Mouse (Mus musculus): ENCODE results near the gene Usp37. TPM values are rescaled to one million over a fixed set of nuclear protein-coding genes. Genes with fewer than 3 reads are reported as not detected.
"Not testable (repeated sequence)": the region's sequence is repeated elsewhere in the genome, so short reads cannot be mapped to it uniquely, and the experiment has no call there.

The Usp37 gene
- polyA plus RNA-seq, 1 experiment from 2014 or later: 31.0 TPM

GRCm38 (mm10) chr1:74524746-74525145 is 19.3 kb downstream of the Usp37 start:
- no peak for ATAC-seq (ENCODE audit: borderline replicate concordance, extremely low read depth, low FRiP score, low TSS enrichment)
- Histone ChIP-seq H3K4me3 (no peak overlapping the region), H3K27ac (no peak overlapping the region), H3K36me3 (peaks cover 88% of the 10 kb centered on the region), H3K4me1 (no peaks in the 10 kb centered on the region), H3K4me2 (no peak overlapping the region), H3K9me3 (no peaks in the 10 kb centered on the region), H3K9ac (no peak overlapping the region), H3K27me3 (no peaks in the 10 kb centered on the region)
- WGBS: 88% methylated on average over 4 of the region's 4 CpGs

- Histone ChIP-seq H3K36me3 (peaks cover 63% of the 10 kb centered on the region), H3K9me3 (no peaks in the 10 kb centered on the region)
- ATAC-seq (ENCODE audit: borderline replicate concordance, extremely low read depth, low FRiP score, low TSS enrichment): no peak
Observed at GRCm38 (mm10) chr1:74519875-74520274, 24.2 kb downstream of the Usp37 start.

GRCm38 (mm10) chr1:74512999-74513398 is 31.1 kb downstream of the Usp37 start:
- ATAC-seq (ENCODE audit: borderline replicate concordance, extremely low read depth, low FRiP score, low TSS enrichment); H3K4me1 ChIP-seq; H3K4me3 ChIP-seq; H3K4me2 ChIP-seq; H3K27me3 ChIP-seq; H3K27ac ChIP-seq; H3K9ac ChIP-seq; H3K9me3 ChIP-seq: not testable (repeated sequence)
- WGBS: 87% methylated on average over 1 of the region's 1 CpGs
- H3K36me3 ChIP-seq: peaks cover 22% of the 10 kb centered on the region

More at GRCm38 (mm10) chr1:74519875-74520274, 24.2 kb downstream of the Usp37 start:
- Histone ChIP-seq H3K9ac (no peak overlapping the region), H3K4me1 (no peaks in the 10 kb centered on the region), H3K4me2 (no peak overlapping the region), H3K4me3 (no peak overlapping the region), H3K27ac (no peak overlapping the region), H3K27me3 (no peaks in the 10 kb centered on the region)

- no peaks in the 10 kb centered on the region for H3K9me3 ChIP-seq
- H3K4me2 ChIP-seq: no peak overlapping the region
- H3K9ac ChIP-seq: no peak overlapping the region
- peaks cover 16% of the 10 kb centered on the region; the same call in 1 of the 2 replicates for H3K36me3 ChIP-seq
- no peak overlapping the region for H3K4me3 ChIP-seq
- no peak for ATAC-seq (ENCODE audit: borderline replicate concordance, extremely low read depth, low FRiP score, low TSS enrichment)
- no peaks in the 10 kb centered on the region for H3K27me3 ChIP-seq
- H3K4me1 ChIP-seq: peaks cover 19% of the 10 kb centered on the region
- H3K27ac ChIP-seq: no peak overlapping the region
- WGBS: 92% methylated on average over 5 of the region's 5 CpGs
Observed at GRCm38 (mm10) chr1:74511306-74511705, 32.8 kb downstream of the Usp37 start.

- ATAC-seq (ENCODE audit: borderline replicate concordance, extremely low read depth, low FRiP score, low TSS enrichment): no peak
- Histone ChIP-seq H3K27me3 (no peaks in the 10 kb centered on the region), H3K9me3 (no peaks in the 10 kb centered on the region), H3K36me3 (peaks cover 6% of the 10 kb centered on the region; the same call in 1 of the 2 replicates), H3K27ac (no peak overlapping the region), H3K4me3 (peak overlapping the region; percentile 63), H3K4me2 (peak overlapping the region; percentile 62), H3K4me1 (peaks cover 28% of the 10 kb centered on the region), H3K9ac (peak overlapping the region; percentile 72)
- WGBS: 92% methylated on average over 2 of the region's 2 CpGs
Observed at GRCm38 (mm10) chr1:74507780-74508179, 36.3 kb downstream of the Usp37 start.

- peak overlapping the region; percentile 62 for H3K4me2 ChIP-seq
- peak overlapping the region; percentile 72 for H3K9ac ChIP-seq
- H3K27me3 ChIP-seq: no peaks in the 10 kb centered on the region
- peak overlapping the region; percentile 63 for H3K4me3 ChIP-seq
- peaks cover 28% of the 10 kb centered on the region for H3K4me1 ChIP-seq
- H3K36me3 ChIP-seq: peaks cover 3% of the 10 kb centered on the region; the same call in 1 of the 2 replicates
- H3K9me3 ChIP-seq: no peaks in the 10 kb centered on the region
- under 1% methylated on average over 34 of the region's 34 CpGs for WGBS
- H3K27ac ChIP-seq: peak overlapping the region; percentile 89
- peak; percentile 16 for ATAC-seq (ENCODE audit: borderline replicate concordance, extremely low read depth, low FRiP score, low TSS enrichment)
Observed at GRCm38 (mm10) chr1:74506471-74506881, 37.6 kb downstream of the Usp37 start.

GRCm38 (mm10) chr1:74505721-74506464 is 38.2 kb downstream of the Usp37 start, which contains the start of gene Cnot9:
Cnot9 (plus strand) TSS chr1:74506058.
- ATAC-seq (ENCODE audit: borderline replicate concordance, extremely low read depth, low FRiP score, low TSS enrichment): peak; percentile 100

GRCm38 (mm10) chr1:74505393-74505720 is 38.7 kb downstream of the Usp37 start:
- peaks cover 28% of the 10 kb centered on the region for H3K4me1 ChIP-seq
- H3K36me3 ChIP-seq: peaks cover 3% of the 10 kb centered on the region; the same call in 1 of the 2 replicates
- ATAC-seq (ENCODE audit: borderline replicate concordance, extremely low read depth, low FRiP score, low TSS enrichment): peak; percentile 75; the same call in 1 of the 2 replicates
- H3K27ac ChIP-seq: peak overlapping the region; percentile 80; the same call in 1 of the 2 replicates
- H3K9ac ChIP-seq: peak overlapping the region; percentile 77
- under 1% methylated on average over 22 of the region's 22 CpGs for WGBS
- peak overlapping the region; percentile 75 for H3K4me2 ChIP-seq
- peak overlapping the region; percentile 63 for H3K4me3 ChIP-seq
- no peaks in the 10 kb centered on the region for H3K9me3 ChIP-seq
- H3K27me3 ChIP-seq: no peaks in the 10 kb centered on the region

More at GRCm38 (mm10) chr1:74505721-74506464, 38.2 kb downstream of the Usp37 start, which contains the start of gene Cnot9:
- Histone ChIP-seq H3K9me3 (no peaks in the 10 kb centered on the region), H3K4me1 (peaks cover 28% of the 10 kb centered on the region), H3K27me3 (no peaks in the 10 kb centered on the region), H3K36me3 (peaks cover 3% of the 10 kb centered on the region; the same call in 1 of the 2 replicates), H3K9ac (peak within 1 kb of the TSS; percentile 77), H3K27ac (peak within 1 kb of the TSS; percentile 89), H3K4me3 (peak within 1 kb of the TSS; percentile 63), H3K4me2 (peak within 1 kb of the TSS; percentile 75)
- WGBS: under 1% methylated on average over 64 of the region's 64 CpGs

GRCm38 (mm10) chr1:74501106-74501505 is 43.0 kb downstream of the Usp37 start:
- no peak overlapping the region for H3K4me2 ChIP-seq
- H3K27me3 ChIP-seq: no peaks in the 10 kb centered on the region
- peaks cover 9% of the 10 kb centered on the region for H3K4me1 ChIP-seq
- ATAC-seq (ENCODE audit: borderline replicate concordance, extremely low read depth, low FRiP score, low TSS enrichment): no peak
- no peak overlapping the region for H3K27ac ChIP-seq
- WGBS: 61% methylated on average over 1 of the region's 1 CpGs
- H3K9ac ChIP-seq: no peak overlapping the region
- no peak overlapping the region for H3K4me3 ChIP-seq
- H3K36me3 ChIP-seq: peaks cover 12% of the 10 kb centered on the region
- no peaks in the 10 kb centered on the region for H3K9me3 ChIP-seq

GRCm38 (mm10) chr1:74485792-74486191 is 58.3 kb downstream of the Usp37 start:
- 97% methylated on average over 5 of the region's 5 CpGs for WGBS
- Histone ChIP-seq H3K36me3 (peaks cover 79% of the 10 kb centered on the region), H3K4me2 (no peak overlapping the region), H3K4me1 (no peaks in the 10 kb centered on the region), H3K9ac (no peak overlapping the region), H3K27me3 (no peaks in the 10 kb centered on the region), H3K27ac (no peak overlapping the region), H3K9me3 (no peaks in the 10 kb centered on the region), H3K4me3 (no peak overlapping the region)
- ATAC-seq (ENCODE audit: borderline replicate concordance, extremely low read depth, low FRiP score, low TSS enrichment): no peak

- Histone ChIP-seq H3K27ac (no peak overlapping the region), H3K27me3 (no peaks in the 10 kb centered on the region), H3K4me1 (no peaks in the 10 kb centered on the region), H3K36me3 (peaks cover 56% of the 10 kb centered on the region), H3K4me2 (no peak overlapping the region), H3K9me3 (no peaks in the 10 kb centered on the region), H3K4me3 (no peak overlapping the region), H3K9ac (no peak overlapping the region)
- 77% methylated on average over 2 of the region's 2 CpGs for WGBS
- ATAC-seq (ENCODE audit: borderline replicate concordance, extremely low read depth, low FRiP score, low TSS enrichment): no peak
Observed at GRCm38 (mm10) chr1:74460273-74460672, 83.8 kb downstream of the Usp37 start.

- H3K36me3 ChIP-seq: peaks cover 85% of the 10 kb centered on the region
- no peak overlapping the region for H3K4me2 ChIP-seq
Observed at GRCm38 (mm10) chr1:74452611-74453045, 91.5 kb downstream of the Usp37 start.

More at GRCm38 (mm10) chr1:74452611-74453045, 91.5 kb downstream of the Usp37 start:
- no peak overlapping the region for H3K27ac ChIP-seq
- H3K9me3 ChIP-seq: no peaks in the 10 kb centered on the region
- H3K27me3 ChIP-seq: no peaks in the 10 kb centered on the region
- H3K9ac ChIP-seq: no peak overlapping the region
- no peak overlapping the region for H3K4me3 ChIP-seq
- ATAC-seq (ENCODE audit: borderline replicate concordance, extremely low read depth, low FRiP score, low TSS enrichment): peak; percentile 27
- H3K4me1 ChIP-seq: no peaks in the 10 kb centered on the region
- 38% methylated on average over 4 of the region's 4 CpGs for WGBS

Data from lung, embryonic 15.5 days (tissue).